Mouse (Mus musculus) heart, postnatal 36 days (tissue): ENCODE measurements around the gene Set. TPM values are rescaled to one million over a fixed set of nuclear protein-coding genes. Genes with fewer than 3 reads are reported as not detected.

ENCODE experiments used
- total RNA-seq, 2 experiments: library from RNA; stranded (reverse); gene quantifications; 2 replicates each; pipeline ENCODE4 v1.2.3; 2021

The Set gene
- total RNA-seq, 2 experiments from 2014 or later, result 87.1 to 103 TPM

Other genes starting within 250 kb of the Set start
- 10 to 100 TPM; 30.4 to 34.2 TPM for gene Urm1, start 237.3 kb upstream of the Set start, total RNA-seq
- 1 to 10 TPM; 4.4 to 4.9 TPM for gene Cercam, start 188.2 kb upstream of the Set start, total RNA-seq
- gene Odf2, start 168.2 kb upstream of the Set start, total RNA-seq, result 10 to 100 TPM; 24.0 to 29.7 TPM
- gene Gle1, start 122.0 kb upstream of the Set start, total RNA-seq, result 10 to 100 TPM; 22.5 to 26.8 TPM
- 100 to 1,000 TPM; 193 to 213 TPM for gene Sptan1, start 91.8 kb upstream of the Set start, total RNA-seq
- gene Wdr34, start 8.5 kb upstream of the Set start, total RNA-seq, result 1 to 10 TPM; 6.4 to 8.2 TPM
- gene Pkn3, start 20.3 kb downstream of the Set start, total RNA-seq, result 10 to 100 TPM in 1 of 2 experiments, 1 to 10 TPM in 1; 8.3 to 11.5 TPM
- 1 to 10 TPM; 4.1 to 4.7 TPM for gene Zdhhc12, start 36.3 kb downstream of the Set start, total RNA-seq
- gene Zer1, start 67.2 kb downstream of the Set start, total RNA-seq, result 10 to 100 TPM; 24.3 to 27.3 TPM
- 10 to 100 TPM; 17.5 to 18.0 TPM for gene Tbc1d13, start 76.4 kb downstream of the Set start, total RNA-seq
- 10 to 100 TPM; 91.8 to 92.4 TPM for gene Endog, start 114.1 kb downstream of the Set start, total RNA-seq
- gene Spout1, start 121.1 kb downstream of the Set start, total RNA-seq, result 1 to 10 TPM; 5.8 to 6.0 TPM
- gene Kyat1, start 148.5 kb downstream of the Set start, total RNA-seq, result 10 to 100 TPM; 40.9 to 42.8 TPM
- gene Lrrc8a, start 180.3 kb downstream of the Set start, total RNA-seq, result 10 to 100 TPM; 56.7 to 67.8 TPM
- 1 to 10 TPM; 4.5 to 5.5 TPM for gene Gm28035, start 183.2 kb downstream of the Set start, total RNA-seq
- 100 to 1,000 TPM in 1 of 2 experiments, 10 to 100 TPM in 1; 96.9 to 120 TPM for gene Phyhd1, start 208.8 kb downstream of the Set start, total RNA-seq
- 1 to 10 TPM in 1 of 2 experiments, under 1 TPM in 1; 0.92 to 3.1 TPM for gene Gm28038, start 223.7 kb downstream of the Set start, total RNA-seq
- 10 to 100 TPM; 22.4 to 24.7 TPM for gene Dolk, start 229.0 kb downstream of the Set start, total RNA-seq
- 10 to 100 TPM; 17.0 to 20.5 TPM for gene Nup188, start 229.0 kb downstream of the Set start, total RNA-seq